Mouse (Mus musculus) bone marrow, adult 2 months (tissue): ENCODE data around the gene Ubr2.

Experiments
- CTCF ChIP-seq: fragments of 200-500 bp; IDR thresholded peaks from 2 replicates; pipeline ENCODE4 v1.5.1; 2011; ENCODE audit warnings: low read length, control low read depth; ENCODE audit not compliant: control insufficient read depth, insufficient read depth
- POLR2A ChIP-seq: fragments of 200-500 bp; IDR thresholded peaks from 2 replicates; pipeline ENCODE4 v1.6.1; 2011; ENCODE audit warnings: low read depth, mild to moderate bottlenecking, control low read depth, low read length, borderline replicate concordance; ENCODE audit not compliant: control insufficient read depth

DNA sequence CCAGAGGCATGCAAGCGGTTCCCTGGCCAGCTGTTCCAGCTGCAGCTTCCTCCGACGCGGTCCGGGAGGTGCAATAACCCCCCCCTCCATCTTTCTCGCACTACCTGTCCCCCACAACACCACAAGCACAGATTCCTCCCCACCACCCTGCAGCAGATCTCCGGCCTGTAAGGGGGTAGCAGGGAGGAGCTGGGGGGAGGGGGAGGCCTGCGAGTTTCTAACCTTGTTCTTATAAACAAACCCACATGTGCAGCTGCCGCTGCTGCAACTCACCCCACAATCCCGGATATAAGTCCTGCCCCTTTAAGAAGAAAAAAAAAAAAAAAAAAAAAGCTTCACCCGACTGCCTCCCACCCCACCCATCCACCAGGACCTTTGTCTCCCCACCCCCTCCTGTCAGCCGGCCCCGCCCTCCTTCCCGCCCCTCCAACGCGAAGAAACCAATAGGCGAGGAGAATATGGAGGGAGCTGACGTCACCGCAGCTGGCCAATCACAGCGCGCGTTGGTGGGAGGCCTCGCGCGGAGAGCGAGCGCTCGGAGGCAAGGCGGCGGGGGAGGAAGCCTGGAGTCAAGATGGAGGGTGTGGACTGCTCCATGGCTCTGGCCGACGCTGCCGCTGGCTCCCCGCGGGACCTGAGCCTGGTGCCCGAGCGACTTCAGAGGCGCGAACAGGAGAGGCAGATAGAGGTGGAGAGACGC is 120.1 kb downstream of the Ubr2 start, which contains the start of gene Tbcc:
- TF ChIP-seq CTCF = no peak
- peak; percentile 99 for TF ChIP-seq POLR2A
